Mouse (Mus musculus) retina, embryonic 14.5 days (tissue): ENCODE measurements at regions not wholly inside any gene's neighbourhood (a gene's known extent, or its start where the extent isn't known, plus 50 kb on each side); places are given as distances from the start of the nearest gene placed in this dataset.

Experiments used
- DNase-seq: peaks from one replicate; pipeline ENCODE4 v3.0.0-alpha.2; 2015; ENCODE audit warnings: low spot score

DNA sequence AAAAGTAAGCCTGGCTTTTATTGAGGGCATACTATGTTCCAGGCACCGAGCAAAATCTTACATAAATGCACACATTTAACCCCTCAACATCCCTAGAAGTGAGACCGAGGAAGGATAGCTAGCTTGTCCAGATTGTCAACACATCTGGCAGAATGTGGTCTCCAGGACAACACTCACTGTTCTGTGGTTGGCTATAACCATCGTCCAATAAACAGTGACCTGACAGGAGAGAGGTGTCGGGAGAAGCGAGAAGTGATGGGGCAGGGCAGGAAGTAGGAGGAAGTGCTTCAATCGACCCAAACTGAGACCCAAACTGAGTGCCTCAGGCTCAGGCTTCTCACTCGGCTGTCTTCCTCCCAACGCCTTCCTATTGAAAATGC is 70.8 kb upstream of the Picalm start:
- no peak for DNase-seq

DNA sequence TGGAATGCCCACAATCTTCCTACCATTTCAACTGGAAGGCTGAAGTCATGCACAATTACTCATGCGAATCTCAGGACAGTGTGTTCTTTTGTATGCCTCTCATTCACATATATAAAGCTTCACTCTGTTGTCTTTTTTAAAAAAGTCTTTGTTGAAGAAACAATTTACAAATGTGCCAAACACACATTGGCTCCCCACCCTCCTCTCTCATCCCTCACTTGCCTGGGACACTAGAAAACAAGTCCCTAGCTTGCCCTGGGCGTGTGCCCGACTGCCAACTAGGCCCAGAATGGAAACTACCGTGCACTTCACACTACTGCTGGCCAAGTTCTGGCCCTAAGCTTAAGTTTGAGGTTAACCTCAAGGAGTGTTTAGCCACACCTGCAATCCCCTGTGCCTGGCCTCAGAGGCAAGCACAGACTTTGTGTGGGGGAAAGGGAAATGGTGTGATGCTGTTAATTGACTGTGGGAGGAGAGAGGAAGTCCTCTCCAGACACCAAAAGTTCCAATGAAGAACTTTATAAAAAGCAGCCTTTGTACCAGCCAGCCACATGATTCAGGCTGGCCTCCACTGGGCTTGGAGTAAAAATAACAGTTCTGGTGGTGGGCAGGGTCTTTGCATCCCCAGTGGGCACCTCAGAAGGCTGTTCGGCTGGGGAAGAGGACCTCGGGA is 70.2 kb upstream of the Picalm start:
- DNase-seq = no peak

DNA sequence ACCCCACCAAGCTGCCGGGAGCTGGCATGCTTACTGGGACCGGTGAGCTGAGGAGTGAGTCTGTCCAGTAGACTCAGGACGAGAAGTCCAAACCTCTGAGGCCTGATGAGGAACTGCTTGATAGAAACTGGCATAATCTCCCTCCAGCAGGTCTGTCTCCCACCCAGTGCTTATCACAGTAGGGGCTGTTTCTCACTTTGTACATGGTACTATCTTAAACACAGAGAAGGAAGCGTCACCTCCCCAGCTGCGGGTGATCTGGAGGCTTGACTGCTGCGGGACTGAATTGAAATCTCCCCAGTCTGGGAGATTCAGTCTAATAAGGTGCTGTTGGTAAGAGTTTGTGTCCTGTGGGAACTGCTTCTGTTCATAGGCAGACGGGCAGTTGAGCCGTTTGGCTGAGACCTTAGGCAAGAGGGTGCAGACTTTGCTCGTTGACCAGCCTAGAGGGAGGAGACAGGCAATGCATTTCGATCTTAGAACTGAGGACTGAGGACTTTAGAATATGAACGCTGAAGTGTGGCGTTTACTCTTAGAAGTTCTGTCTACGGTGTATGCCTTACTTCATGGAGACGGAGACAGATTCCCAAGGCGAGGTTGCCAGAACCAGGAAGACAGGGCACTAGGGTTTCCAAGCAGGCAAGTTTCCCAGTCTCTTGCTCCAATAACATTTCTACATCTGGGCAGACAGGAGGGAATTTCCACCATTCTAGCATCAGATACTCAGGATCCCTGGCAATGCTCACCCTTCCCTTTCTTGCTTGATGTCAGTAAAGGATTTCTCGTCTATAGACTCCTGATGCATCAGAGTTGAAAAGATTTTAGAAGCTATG is 69.5 kb upstream of the Picalm start:
- DNase-seq = no peak

DNA sequence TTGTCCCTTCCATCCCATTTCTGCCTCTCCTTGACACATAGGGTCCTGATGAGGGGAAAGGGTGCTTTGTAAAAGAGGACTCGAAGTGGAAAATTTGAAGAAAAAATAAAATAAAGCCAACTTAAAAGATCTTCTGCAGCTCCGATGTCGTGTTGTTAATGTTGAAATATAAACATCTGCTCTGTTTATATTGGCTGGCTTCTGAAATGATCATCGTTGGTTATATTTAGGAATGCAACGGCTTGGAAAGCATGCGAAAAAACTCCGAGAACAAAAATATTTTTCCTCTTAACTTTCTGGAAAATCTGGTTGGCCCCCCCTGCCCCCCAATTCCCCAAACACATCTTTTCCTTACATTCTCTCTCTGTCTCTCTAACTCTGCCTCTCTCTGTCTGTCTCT is 68.3 kb upstream of the Picalm start:
- DNase-seq = no peak

DNA sequence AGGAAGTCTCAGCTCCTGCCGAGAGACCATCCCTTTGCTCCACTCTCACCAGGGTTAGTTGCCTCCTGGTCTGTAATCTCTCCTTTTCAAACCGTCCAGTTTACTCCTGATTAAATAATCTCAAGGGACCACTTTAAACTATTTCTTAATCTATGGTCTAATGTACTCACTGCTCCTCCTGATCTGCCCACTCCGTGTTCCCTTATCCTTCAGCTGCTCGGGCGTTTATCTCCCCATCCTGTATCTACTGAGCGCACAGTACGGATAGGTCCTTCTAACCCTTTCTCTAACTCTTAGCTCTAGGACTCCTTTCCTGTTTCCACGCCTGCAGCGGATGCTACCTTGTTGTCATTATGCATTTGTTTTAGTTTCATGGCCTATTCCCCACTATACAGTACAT is 67.1 kb upstream of the Picalm start:
- no peak for DNase-seq

DNA sequence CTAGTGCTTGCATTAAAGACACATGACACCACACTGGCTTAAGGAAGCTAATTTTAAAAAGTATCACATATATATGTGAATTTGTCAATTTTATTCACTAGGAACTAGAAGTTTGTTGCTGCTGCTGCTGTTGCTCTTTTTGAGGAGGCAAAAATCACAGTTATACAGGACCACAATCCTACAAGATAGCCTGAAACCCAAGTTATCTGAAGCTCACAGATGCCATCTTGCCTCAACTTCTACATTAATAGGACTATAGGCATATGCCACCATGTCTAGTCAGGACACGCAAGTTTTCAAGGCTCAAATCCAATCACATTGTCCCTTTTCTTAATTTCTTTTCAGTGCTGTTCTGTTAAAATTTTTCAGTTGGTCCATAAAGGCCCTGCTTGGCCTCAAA is 65.8 kb upstream of the Picalm start:
- DNase-seq = no peak

DNA sequence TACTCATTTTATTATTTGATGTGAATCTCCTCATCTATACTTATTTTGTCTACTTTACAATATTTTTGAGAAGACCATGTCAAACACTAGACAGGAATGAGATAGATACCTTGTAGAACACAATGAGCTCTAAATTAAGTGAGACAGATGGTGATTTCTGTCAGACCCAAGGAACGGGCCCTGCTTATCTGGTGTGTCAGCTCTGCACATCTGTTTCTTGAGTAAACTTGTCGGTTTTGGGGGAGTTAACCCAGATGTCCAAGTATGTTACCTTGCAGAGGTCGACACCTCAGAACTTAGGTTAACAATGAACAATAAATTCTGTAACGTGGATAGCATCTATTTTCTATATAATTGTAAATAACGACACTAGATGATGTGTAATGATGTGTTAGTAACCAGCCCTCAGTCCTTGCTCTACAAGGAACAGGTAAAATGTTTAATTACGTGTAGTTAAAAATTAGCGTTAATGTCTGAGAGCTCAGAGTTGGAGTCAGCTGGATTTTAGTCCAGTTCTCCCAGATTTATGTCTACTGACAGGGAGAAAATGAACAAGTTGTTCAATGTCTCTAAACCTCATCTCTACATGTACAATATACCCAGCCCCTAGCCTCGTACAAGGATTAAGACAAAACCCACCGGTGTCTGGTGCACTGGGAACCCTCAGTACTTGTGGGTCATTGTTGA is 64.6 kb upstream of the Picalm start:
- no peak for DNase-seq

DNA sequence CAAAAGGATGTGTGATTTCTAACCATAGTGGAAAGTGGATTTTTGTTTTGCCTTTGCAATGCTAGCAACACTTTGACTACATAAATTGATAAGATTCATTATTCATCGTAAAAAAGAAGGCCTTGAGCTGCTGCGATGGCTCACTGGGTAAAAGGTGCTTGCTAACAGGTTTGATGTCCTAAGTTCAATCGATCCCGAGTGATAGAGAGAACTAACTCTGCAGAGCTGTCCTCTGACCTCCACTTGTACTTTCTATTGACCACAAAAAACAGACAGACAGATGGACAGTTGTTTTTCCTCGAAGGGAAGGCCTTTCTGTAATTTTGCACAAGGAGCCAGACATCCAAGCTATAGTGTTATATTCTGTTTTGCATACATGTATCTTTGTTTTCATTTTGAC is 63.7 kb upstream of the Picalm start:
- DNase-seq = no peak

DNA sequence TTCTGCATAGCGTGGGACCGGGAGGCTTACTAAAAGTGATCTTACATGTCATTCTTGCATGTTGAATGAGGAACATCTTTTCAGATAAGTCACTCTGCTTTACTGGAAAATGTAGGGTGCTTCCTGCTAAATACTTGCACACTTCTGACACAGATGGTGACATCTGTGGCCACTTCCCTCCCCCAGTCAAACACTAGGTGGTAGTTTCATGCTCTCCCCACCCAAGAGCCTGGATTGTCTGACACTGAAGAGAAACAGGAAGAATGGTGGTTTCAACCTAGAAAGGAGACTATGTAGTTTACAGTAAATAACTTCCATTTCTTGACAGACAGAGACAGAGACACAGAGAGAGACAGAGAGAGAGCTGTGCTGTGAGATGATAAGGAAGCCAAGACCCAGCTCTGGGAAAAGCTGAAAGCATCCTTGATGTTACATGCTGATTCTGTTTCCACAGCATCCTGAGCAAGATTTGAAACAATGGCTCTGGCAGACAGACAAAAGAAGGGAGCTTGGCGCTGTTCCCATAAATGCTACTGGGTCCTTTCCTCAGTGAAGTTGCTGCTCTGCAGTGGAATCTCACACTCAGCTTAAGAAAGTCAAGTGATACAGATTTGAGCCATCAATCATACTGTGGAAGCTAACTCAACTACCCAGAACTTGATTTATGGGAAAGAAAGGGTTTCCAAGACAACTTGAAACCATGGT is 61.9 kb upstream of the Picalm start:
- DNase-seq = no peak

DNA sequence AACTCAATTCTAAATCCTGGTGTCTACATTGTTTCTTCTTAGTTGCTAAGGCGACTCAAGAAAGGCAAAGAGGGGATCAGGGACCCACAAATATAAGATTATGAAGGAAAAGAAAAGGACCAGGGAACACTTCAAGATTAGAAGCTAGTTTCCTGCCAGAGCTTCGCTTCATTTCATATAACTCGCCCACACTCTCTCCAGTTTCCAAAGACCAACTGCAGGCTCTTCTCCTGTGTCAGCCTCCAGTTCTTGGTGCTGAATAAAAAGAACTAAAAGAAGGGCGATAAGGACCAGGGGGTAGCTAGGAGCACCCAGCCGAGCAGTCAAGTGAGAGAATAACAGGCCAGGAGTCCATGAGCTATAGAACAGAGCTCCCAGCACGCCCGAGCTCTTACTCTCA is 59.7 kb upstream of the Picalm start:
- no peak for DNase-seq

DNA sequence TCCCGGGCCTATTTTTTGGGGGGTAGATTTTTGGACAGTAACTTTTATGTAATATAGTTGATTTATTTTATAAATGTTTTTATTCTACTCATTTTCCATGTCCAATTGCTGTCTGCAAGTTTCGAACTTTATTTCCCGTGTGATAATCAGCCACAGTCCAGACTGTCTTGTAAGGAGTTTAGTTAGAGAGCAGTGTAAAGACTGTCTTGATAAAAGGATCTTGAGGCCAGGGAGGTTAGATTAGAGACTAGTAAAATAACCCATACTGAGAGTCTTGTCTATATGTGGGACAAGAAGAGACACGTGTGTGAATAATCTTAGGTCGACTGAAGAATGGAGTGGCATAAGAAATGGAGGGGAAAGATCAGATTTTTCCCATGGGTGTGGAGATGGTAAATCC is 56.1 kb upstream of the Picalm start:
- no peak for DNase-seq

DNA sequence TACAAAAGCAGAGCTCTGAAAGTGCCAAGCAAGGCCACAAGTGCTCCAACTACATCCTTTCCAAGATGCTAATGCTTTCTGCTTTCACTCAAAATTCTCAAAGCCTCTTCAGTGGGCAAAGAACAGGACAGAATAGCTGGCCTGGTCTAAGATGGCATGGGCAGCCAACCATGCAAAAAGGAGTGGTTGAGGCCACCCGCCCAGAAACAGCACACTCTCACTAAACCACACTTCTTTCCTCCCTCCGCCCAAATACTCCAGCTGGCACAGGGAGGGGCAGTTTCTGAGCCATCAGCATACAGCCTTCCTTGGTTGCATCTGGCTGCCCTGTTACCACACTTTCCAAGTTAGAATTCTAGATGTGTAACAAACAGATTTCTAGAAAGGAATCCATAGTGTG is 55.4 kb upstream of the Picalm start:
- DNase-seq = no peak

DNA sequence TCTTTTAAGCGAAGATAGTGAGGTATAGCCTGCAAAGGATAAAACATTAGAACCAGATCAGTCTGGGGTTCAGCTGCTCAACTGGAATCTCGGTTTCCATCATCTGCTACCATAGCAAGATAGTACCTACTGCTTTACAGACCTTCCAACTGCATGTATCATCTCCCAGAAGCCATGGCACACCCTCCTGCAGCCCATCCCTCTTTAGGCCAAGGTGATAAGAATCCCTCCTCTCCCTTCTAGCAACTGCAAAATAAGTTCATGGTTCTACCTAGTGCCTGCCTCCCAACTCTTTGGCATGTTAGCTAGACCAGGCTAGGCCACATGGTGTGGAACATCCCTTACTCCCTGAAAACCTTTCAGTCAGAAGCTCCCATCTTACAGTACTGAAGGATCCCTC is 52.4 kb upstream of the Picalm start:
- no peak for DNase-seq

DNA sequence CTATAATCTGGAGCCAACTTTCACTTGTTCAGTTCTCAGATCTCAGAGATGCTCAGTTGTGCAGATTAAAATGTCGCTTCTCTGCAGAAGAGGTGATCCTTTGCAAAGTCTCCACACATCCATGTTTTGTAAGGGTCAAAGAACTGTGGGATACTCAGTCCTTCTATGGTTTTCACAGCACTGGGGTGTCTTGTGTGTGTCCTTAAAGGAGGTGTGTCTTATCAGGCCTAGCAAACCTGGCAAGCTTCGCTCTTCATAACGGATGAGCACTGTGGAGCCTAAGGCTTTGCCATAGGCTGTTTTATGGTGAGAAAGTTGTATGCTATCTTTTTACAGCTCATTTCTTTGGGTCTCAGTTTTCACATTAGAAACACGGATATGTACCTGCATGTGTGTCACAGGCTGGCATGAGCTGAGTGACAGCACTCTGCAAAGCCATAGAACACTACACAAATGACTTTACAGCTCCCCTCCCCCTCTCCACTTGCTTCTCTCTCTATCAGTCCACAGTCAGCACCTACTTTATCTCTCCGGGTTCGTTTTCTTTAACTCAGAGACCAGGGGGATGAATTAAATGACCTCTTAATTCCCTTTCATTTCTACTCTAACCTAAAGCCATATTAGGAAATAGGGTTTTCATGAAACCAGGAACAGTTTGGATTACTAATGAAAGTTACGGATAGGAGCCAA is 49.8 kb upstream of the Picalm start:
- no peak for DNase-seq
